Mouse (Mus musculus) right cerebral cortex, adult 18-20 months (tissue): ENCODE data around the gene Gm20388.

Experiments used
- DNase-seq: peaks from one replicate; pipeline ENCODE4 v3.0.0; 2022; ENCODE audit warnings: mixed read lengths

Gm20388 gene

GRCm38 (mm10) chr8:123717104-123717503 is 3806.5 kb downstream of the Gm20388 start:
- DNase-seq: no peak

- no peak for DNase-seq
Observed at GRCm38 (mm10) chr8:123717516-123718490, 3807.2 kb downstream of the Gm20388 start.

- no peak for DNase-seq
Observed at GRCm38 (mm10) chr8:123718752-123719151, 3808.1 kb downstream of the Gm20388 start.

GRCm38 (mm10) chr8:123719280-123719679 is 3808.6 kb downstream of the Gm20388 start:
- no peak for DNase-seq

GRCm38 (mm10) chr8:123719811-123720210 is 3809.2 kb downstream of the Gm20388 start:
- no peak for DNase-seq

- DNase-seq: peak; percentile 73
Observed at GRCm38 (mm10) chr8:123720471-123721001, 3809.9 kb downstream of the Gm20388 start.

GRCm38 (mm10) chr8:123722245-123722644 is 3811.6 kb downstream of the Gm20388 start:
- DNase-seq: no peak

GRCm38 (mm10) chr8:123724752-123725151 is 3814.1 kb downstream of the Gm20388 start:
- peak; percentile 75 for DNase-seq

GRCm38 (mm10) chr8:123725261-123725660 is 3814.6 kb downstream of the Gm20388 start:
- no peak for DNase-seq

GRCm38 (mm10) chr8:123726759-123727158 is 3816.1 kb downstream of the Gm20388 start:
- DNase-seq: peak; percentile 21

GRCm38 (mm10) chr8:123729055-123729785 is 3818.6 kb downstream of the Gm20388 start:
- DNase-seq: peak; percentile 87

GRCm38 (mm10) chr8:123729786-123730411 is 3819.3 kb downstream of the Gm20388 start:
- peak; percentile 25 for DNase-seq

- DNase-seq: no peak
Observed at GRCm38 (mm10) chr8:123732332-123732731, 3821.7 kb downstream of the Gm20388 start.

- no peak for DNase-seq
Observed at GRCm38 (mm10) chr8:123734486-123734885, 3823.8 kb downstream of the Gm20388 start.

- DNase-seq: no peak
Observed at GRCm38 (mm10) chr8:123736974-123737373, 3826.3 kb downstream of the Gm20388 start.

- no peak for DNase-seq
Observed at GRCm38 (mm10) chr8:123740263-123740662, 3829.6 kb downstream of the Gm20388 start.

GRCm38 (mm10) chr8:123741232-123741631 is 3830.6 kb downstream of the Gm20388 start:
- no peak for DNase-seq

- no peak for DNase-seq
Observed at GRCm38 (mm10) chr8:123746488-123746887, 3835.8 kb downstream of the Gm20388 start.

GRCm38 (mm10) chr8:123747772-123748171 is 3837.1 kb downstream of the Gm20388 start:
- DNase-seq: no peak

- DNase-seq: no peak
Observed at GRCm38 (mm10) chr8:123750171-123750693, 3839.6 kb downstream of the Gm20388 start.

- DNase-seq: no peak
Observed at GRCm38 (mm10) chr8:123752773-123753468, 3842.3 kb downstream of the Gm20388 start.
